Mouse (Mus musculus) CH12.LX (cell line): ENCODE measurements around the gene Numa1.

ENCODE experiments used
- CTCF ChIP-seq, 2 experiments: IDR thresholded peaks in 1 of 2; conservative IDR thresholded peaks in 1 of 2; 2 replicates each; pipeline ENCODE4 v1.5.1; 2011 to 2012; ENCODE audit warnings: low read depth in 2 of 2, low read length in 2 of 2, improper control_type of control experiment in 1 of 2, inconsistent platforms in 1 of 2, mild to moderate bottlenecking in 1 of 2, moderate library complexity in 1 of 2
- EP300 ChIP-seq: IDR thresholded peaks from 2 replicates; pipeline ENCODE4 v1.6.1; 2011; ENCODE audit warnings: low read length, improper control_type of control experiment
- HCFC1 ChIP-seq: IDR thresholded peaks from 2 replicates; pipeline ENCODE4 v1.6.1; 2012; ENCODE audit warnings: low read depth, mild to moderate bottlenecking, inconsistent platforms, low read length, improper control_type of control experiment
- KAT2A ChIP-seq: IDR thresholded peaks from 2 replicates; pipeline ENCODE4 v1.6.1; 2012; ENCODE audit warnings: low read length, improper control_type of control experiment, inconsistent platforms; ENCODE audit not compliant: insufficient replicate concordance
- MAX ChIP-seq: IDR thresholded peaks from 2 replicates; pipeline ENCODE4 v1.6.1; 2011; ENCODE audit warnings: low read length, improper control_type of control experiment
- MAZ ChIP-seq: IDR thresholded peaks from 2 replicates; pipeline ENCODE4 v1.6.1; 2012; ENCODE audit warnings: low read depth, mild to moderate bottlenecking, inconsistent platforms, low read length, improper control_type of control experiment, moderate library complexity
- NRF1 ChIP-seq: IDR thresholded peaks from 2 replicates; pipeline ENCODE4 v1.6.1; 2014; ENCODE audit warnings: low read depth, mild to moderate bottlenecking, inconsistent platforms, low read length, improper control_type of control experiment, moderate library complexity
- TBP ChIP-seq: conservative IDR thresholded peaks from 2 replicates; pipeline ENCODE4 v1.6.1; 2011; ENCODE audit warnings: low read depth, low read length, improper control_type of control experiment
- UBTF ChIP-seq: IDR thresholded peaks from 2 replicates; pipeline ENCODE4 v1.6.1; 2012; ENCODE audit warnings: low read depth, mild to moderate bottlenecking, inconsistent platforms, low read length, improper control_type of control experiment, moderate library complexity

- TF ChIP-seq HCFC1 (no peak), MAX (no peak), EP300 (no peak), UBTF (no peak), CTCF (conservative IDR thresholded peaks at IDR 0.05 in 1 of 2, IDR thresholded peaks at IDR 0.05 in 1 of 2; ENCODE audit: low read depth in 2 of 2, low read length in 2 of 2) (no peak), KAT2A (no peak), NRF1 (no peak), TBP (no peak), MAZ (no peak)
These were observed 48.8 kb downstream of the Numa1 start for GRCm38 (mm10) chr7:101982735-101983134.
